Mouse (Mus musculus) fat pad, adult 2 months (tissue): ENCODE data around the gene Itgb1bp1.
A peak's percentile ranks its signal among the peaks of the same experiment; 100 is the strongest.

Experiments
- DNase-seq: peaks from one replicate; pipeline ENCODE4 v3.0.0-alpha.2; 2011; ENCODE audit warnings: low read depth, low spot score; ENCODE audit errors: extremely low read depth

Gene Itgb1bp1

DNA sequence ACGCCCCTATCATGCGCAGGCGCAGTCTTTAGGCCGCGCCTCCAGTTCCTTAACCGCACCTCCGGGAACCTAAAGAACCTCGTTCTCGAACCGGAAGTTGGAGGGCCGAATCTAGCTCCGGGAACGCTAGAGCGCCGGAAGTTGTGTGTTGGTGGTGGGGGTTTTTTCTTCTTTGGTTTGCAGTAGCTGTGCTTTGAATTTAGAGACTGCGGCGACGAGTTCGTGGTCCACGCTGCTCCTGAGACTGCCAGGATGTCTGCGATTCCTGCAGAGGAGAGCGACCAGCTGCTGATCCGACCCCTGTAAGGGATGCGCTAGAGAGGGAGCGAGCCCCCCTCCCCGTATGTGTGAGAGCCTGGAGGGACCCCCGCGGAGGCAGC lies at the start of gene Itgb1bp1:
Itgb1bp1 (minus strand) TSS at position 42 of the 380 bp plus-strand sequence.
- DNase-seq = peak; percentile 62

DNA sequence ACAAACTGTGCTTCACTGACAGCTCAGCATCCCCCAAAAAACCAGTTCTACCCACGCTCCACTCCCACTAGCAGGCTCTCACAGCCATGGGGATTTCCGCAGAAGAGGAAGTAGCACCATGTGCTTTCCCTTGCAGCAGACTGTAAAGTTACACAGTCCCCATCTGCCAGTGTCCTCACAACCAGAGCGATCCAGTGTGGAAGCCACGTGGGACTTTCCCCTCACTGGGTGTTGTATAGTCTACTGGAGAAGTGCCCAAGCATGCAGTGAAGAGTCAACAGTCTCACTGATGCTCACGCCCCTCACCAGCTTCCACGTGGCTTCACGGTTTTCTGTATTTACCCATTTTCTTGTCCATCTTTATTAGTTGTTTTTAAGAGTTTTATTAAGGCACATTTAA lies 49.8 kb upstream of the Itgb1bp1 start:
- no peak for DNase-seq

DNA sequence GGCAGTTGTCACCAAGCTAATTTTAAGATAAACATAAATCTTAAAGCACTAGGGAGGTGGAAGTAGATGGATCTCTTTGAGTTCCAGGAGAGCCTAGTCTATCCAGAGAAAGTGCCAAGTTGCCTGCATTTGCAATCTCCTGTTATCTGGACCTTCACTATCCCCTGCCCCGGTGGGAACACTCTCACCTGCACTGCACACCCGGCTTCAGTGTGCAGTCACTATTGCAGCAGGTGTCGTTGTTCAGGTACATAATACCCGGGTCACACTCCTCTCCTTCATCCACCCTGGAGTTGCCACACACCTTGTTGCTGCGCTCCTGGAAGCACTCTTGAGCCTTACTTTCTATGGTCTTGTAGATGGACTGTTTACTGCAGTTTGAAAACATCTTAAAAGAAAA lies 47.7 kb upstream of the Itgb1bp1 start:
- DNase-seq = no peak

DNA sequence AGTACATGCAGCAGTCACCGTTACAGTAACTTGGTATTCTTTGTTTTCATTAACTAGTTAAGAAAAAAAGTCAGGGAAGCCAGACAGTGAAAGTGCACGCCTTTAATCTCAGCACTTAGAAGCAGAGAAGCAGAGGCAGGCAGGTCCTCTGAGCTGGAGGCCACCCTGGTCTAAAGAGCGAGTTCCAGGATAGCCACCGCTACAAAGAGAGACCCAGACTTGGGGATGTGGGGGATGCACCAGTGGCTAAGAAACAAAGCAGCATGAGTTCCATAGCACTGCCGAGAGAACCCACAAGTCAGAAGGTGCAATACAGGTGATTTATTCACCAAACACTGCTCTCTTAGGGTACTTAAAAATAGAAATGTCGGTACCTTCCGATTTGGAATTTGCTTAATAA lies 46.9 kb upstream of the Itgb1bp1 start:
- no peak for DNase-seq

DNA sequence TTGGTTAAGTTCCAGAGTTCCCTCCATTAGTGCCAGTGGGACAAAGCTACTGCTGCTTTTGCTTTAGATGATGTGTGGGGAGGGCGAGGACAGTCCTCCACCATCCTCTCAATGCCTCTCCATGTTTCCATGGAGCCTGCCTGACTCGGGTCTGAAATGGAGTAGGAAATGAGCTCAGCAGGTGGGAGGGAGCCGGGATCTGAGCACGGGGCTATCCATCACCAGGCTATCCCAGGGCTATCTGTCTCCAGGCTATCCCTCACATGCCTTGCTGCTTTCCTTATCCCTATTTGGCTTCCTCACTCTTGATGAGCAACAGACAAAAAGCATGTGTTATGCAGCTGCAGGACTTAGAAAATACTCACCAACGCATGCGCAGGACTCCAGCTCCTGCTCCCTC lies 45.6 kb upstream of the Itgb1bp1 start:
- no peak for DNase-seq

DNA sequence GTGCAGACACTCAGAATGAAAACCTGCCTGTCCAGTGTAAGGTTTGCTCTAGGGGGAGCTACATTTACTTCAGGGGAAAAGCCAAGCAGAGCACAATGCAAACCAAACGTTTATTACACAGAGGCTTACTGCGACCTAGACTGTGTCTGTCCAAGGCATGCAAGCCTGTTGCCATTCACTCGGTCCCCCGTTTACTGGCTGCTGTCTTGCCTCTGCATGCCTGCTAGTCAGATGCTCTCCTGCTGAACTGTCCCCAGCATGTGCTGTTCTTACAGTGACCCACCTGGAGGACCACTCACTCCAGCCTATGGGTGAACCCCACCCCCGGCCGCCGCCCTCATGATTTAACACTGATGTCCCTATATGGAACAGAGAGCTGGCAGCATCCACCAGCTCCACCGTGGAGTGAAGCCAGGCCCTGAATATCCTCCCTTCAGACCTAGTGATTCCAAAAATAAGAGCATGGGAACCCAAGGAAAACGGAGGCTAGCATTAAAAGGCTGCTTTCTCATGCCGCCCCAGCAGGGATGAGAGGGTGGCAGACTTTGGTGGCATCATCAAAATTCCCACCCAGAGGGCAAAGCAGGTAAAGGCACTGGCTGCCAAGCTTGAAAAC lies 45.0 kb upstream of the Itgb1bp1 start:
- no peak for DNase-seq

DNA sequence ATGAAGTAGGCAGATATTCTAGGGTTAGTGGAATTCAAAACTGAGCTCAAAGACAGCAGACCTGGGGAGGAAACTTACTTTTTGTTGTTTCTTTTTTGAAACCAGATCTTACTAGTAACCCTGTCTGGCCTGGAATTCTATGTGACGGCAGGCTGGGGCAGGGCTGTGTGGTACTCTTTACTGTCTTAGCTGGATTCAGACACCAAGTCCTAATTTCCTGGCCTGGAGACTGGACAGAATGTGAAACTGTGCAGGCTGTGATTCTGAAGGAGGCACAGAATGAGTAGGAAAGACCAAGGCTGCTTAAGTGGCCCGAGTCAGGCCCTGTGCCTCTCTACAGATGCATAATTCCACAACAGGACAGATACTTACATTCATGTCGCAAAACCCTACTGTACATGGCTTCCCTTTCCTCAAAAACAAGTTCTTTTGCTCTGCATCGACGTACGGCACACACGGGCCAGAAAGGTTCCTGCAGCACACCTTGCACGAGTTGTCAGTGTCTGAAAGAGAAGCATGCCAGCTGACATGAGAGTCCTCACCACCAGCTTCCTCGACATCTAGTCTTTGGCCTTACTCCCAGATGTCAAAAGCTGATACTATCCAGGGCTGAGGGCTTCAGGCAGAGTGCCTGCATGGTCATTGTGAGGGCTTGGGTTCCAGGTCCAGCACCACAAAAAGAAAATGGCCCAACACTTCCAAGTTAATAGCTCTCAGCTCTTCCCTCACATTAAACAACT lies 43.7 kb upstream of the Itgb1bp1 start:
- no peak for DNase-seq

DNA sequence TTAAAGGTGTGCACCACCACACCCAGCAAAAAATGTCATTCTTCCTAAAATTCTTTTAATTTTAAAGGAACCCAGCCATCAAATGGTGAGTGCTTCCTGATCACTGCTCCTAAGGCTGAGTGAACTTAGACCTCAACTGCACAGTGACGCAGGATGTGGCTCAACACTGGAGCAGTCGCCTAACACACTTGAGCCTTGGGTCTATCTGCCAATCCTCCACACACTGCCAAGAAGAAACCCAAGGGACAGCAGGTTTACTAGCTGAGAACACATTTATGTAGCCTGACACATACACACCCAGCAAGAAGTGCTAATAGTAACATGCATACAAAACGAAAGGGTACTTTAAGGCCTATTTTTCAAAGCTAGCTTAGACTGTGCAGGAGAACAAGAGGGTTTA lies 40.2 kb upstream of the Itgb1bp1 start:
- DNase-seq = no peak

DNA sequence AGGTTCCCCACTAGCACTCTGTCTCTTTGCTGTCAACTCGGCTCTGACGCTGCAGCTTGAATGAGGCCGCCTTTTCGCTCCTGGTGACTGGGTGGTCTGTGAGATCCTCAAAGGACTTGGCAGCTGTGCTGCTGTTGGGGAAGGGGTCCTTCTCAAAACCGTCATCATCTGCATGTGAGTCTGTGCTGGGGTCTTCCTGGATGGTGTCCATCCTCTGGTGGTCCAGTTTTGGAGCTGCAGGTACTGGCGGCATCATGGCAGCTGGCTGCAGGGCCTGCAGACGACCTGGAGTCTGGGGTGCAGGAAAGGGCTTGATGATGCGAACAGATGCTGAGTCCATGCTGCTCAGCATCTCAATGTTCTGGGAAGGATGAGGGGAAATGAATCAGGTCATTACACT lies 39.2 kb upstream of the Itgb1bp1 start:
- DNase-seq = no peak

DNA sequence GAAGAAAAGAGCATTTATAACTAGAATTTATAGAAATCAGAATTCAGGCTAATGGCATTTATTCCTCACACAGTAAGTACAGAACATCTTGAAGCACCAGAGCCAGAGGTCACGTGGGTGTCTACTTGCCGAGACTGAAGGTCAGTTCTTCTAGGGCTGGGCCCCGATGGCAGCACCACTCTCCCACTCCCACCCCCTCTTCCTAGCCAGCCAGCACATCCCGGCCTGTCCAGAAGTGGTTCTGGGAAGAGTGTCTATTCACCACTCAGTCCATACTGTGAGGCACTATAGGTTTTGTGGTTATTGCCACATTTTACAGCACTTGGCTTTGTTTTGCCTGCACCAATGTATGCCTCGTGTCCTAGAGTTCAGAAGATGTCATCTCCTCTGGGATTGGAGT lies 38.0 kb upstream of the Itgb1bp1 start:
- DNase-seq = no peak

DNA sequence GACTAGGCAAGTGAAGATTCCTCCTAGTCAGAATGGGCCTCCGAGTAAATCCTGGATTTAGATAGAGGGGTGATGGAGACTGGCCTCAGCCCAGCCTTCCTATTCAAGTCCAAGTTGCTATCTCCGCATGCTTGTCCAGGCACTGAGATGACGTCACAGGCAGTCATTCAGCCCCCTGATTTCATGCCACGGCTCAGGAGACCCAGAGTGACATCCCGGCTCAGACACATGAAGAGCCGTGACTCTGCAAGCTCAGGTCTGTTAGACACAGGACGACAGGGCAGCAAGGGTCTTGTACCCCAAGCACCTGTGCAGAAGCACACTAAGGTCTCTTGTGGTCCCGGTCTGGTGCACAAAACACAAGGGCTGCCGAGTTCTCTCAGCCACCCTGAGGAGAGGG lies 36.8 kb upstream of the Itgb1bp1 start:
- DNase-seq = no peak

DNA sequence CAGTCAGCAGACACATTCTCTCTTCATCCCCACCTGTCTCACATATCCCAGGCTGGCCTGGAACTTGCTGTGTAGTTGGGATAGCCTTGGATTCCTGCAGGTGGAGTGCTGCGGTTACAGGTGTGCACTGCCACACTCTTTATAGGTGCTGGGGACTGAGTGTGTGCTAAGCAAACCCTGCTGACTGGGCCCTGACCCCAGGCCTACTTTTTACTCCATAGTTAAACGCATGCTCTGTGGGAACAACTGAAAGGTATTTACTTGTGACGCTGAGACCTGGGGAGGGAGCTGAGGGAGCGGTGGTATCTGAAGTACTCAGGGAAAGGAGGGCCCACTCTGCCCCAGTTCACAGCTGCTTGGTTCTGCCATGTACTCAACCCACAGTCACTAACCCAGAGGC lies 36.2 kb upstream of the Itgb1bp1 start:
- DNase-seq = no peak

DNA sequence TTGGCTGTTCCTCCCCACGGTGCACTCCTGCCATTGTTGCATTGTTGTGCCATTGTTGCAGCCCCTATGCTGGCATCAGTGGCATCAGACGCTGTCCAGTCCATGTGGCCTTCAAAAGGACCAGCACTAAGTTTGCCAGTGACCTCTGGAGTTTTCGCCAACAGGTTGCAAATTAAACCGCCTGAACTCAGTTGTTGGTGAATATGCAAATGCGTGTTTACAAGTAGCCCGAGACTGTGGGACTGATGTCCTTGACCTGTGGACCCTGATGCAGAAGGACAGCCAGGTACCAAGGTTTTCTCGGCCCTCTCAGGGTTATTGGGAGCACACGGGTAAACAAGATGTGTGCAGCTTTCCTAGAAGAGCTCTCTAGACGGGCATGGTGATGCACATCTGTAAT lies 35.1 kb upstream of the Itgb1bp1 start:
- DNase-seq = no peak

DNA sequence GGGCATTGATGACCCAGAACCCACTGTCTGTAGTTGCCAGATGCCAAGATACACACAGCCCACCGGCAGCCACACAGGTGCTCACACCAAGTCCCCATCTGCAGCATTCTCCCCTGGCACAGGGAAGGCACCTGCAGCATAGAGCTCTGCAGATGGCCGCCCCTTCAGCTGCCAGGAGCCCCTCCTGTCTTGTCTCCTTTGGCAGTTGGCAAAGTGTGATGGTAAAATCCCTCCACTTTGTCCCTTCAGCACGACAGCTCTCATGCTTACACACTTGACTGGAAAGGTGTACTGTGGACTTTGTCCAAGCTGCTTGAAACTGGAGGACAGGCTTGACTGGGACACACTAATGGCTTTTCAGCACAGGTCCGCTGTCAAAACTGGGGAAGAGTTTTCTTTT lies 34.2 kb upstream of the Itgb1bp1 start:
- DNase-seq = no peak

DNA sequence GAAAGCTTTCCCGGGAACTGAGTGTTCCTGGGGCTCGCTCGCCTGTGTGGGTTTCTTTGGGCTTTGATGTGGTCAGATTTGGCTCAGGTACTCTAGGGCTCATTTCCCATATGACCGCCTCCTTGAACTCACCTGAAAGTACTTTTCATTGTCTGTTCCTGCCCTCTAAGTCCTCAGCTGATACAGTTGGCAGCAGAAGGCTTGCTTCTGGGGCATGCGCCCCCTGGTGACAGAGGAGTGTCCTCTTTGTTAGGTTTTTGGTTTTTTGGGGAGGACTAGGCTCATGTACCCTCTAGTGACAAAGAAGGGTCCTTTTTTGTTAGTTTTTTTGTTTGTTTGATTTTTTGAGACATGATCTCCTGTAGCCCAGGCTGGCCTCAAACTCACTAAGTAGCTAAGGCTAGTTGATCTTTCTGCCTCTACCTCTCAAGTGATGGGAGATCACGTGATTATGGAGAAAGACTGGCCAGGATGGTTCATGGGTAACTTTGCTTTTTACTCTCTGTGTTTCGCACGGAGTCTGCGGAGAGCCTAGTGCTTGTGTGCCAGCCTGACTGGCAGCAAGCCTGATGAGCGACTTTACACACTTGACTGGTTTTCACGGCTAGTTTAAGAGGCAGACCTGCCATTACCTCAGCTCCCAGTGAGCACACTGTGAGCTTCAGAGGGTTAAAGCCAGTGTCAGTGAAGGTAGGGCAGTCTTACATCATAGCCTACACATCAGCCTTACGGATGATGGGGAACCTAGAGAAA lies 32.2 kb upstream of the Itgb1bp1 start:
- DNase-seq = peak; percentile 21

DNA sequence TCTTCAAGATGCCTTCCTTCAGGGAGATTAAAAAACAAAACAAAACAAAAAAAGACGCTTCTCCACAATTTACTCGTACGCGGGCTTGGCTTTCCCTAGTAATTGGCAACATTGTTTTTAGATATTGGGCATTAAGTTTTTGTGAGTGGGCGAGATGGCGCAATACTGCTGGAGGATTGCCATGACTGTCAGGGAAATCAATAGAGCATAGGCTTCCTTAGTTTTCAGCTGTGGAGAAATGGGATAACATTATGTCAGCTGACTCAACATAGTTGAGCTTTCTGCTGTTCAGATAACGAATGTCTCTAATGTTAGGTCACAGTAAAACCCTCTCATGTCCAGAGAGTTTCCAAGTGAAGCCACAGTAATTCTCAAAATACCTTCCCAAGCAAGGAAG lies 30.8 kb upstream of the Itgb1bp1 start:
- DNase-seq = peak; percentile 19

DNA sequence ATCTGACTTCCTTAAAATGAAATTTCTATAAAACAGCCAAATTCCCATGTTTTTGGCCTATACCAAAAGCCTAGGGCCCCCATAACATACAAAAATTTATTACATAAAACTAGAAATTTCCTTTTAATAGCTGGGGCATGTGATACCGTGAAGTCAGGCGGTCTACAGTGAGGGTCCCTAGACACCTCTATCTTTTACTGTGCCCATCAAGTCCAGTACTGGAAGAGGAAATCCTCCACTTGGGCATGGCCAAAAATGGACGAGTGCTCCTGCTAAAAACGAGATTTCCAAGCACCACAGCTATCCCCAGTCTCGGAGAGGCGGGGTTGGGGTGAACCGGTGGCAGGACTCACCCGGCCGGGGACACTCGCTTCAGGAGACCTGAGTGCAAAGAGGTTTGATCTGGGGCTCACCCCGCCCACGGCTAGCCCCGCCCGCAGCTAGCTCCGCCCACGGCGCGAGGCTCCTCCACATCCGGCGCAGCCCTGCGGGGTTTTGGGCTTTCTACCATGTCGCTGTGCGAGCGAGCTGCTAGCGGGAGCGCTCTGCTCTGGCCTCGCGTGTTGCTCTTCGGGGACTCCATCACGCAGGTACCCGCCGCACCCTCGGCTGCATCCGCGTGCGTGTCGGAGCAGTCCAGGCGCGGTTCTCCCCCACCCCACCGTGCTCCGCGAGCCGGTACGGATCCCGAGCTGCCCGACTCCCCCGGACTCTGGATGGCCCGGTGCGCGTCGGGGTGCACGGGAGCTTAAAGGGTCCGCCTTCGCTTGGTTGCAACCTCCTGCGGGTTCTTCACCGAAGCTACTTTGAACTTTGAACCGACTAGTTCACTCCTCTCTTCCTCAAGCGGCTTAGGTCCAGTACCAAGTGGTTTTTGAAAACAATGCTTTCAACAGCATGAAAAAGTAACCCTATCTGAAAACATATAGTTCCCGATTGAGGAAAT lies 30.1 kb upstream of the Itgb1bp1 start, which contains the start of gene Iah1:
Iah1 (plus strand) TSS at position 467 of the 946 bp plus-strand sequence.
- DNase-seq = peak; percentile 11

DNA sequence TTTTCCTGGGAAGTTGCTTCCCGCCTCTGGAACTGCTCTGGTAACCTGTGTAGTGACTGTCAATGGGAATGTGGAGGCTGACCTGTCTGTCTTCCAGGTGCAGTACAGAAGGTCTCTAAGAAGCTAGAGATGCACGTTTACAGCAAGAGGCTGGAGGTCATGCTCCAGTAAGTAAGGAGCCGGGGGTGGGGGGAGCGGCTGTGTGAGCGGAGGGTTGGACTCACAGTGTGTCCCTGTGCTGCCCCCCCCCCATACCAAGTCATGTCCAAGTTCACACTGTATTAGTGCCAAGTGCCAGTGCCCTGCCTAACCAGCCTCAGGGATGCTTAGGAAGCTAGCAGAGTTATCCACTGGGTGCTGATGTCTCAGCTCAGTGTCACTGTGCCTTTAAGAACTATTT lies 26.1 kb upstream of the Itgb1bp1 start:
- no peak for DNase-seq

DNA sequence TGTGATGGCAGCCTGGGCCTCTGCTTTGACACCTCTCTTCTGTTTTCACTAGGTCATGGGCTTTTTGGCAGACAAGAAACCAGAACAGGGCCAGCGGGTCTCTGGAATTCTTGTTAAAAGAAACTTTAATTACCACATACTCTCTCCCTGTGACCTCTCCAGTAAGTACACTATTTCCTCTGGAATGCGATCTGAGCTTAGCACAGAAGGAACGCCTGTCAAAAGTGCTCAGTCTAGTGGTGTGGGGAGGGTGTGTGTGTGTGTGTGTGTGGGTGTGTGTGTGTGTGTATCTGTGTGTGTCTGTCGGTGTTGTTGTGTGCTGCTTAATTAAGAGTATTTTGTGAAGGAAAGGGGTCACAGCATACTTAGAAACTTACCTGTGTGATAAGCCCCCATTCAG lies 20.6 kb upstream of the Itgb1bp1 start:
- no peak for DNase-seq

DNA sequence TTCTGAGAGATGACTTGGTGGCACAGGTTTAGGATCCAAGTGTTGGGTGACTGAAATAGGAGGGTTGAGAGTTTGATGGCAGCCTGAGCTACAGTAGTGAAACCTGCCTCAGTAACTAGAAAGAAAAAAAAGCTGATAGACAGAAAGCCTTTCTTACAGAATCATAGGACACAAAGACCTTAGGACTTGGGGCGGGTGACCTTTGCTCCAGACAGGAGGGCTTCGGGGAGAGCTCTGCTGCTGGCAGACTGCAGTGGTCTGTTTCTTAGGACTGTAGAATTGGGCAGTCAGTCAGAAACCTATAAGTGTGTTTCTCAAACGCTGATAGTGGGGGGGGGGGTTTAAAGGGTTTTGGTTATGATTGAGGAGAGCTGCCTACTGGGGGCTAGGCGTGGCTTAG lies 19.7 kb upstream of the Itgb1bp1 start:
- no peak for DNase-seq

DNA sequence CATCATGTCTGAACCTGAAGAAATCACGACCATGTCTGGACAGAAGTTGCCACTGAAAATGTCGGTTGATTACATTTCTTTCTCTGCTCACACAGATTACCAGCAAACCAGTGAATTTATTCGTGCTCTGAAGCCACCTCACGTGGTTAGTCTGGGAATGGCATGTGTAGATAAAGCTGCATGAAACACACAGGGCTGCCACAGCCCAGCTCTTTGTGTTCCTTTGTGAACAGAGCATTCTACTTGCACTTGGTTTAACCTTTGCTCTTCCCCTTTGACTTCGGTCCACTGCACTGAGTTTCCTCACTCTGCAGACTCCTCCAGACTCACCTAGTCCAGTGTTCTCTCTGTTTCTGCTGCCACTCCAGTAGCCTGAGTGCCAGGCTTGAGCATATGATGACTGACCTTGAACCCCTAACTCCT lies 16.3 kb upstream of the Itgb1bp1 start:
- no peak for DNase-seq
